Mouse (Mus musculus) midbrain, embryonic 11.5 days (tissue): ENCODE data around the gene Trip12. TPM values are rescaled to one million over a fixed set of nuclear protein-coding genes. Genes with fewer than 3 reads are reported as not detected.
A peak's percentile ranks its signal among the peaks of the same experiment; 100 is the strongest.

Source experiments
- ATAC-seq: fragments of 200-750 bp; cut with Nextera tagmentation; 2 replicates; pipeline ENCODE4 v1.8.0; 2017; ENCODE audit warnings: moderate TSS enrichment, moderate library complexity; ENCODE audit not compliant: low FRiP score
- DNase-seq: peaks from one replicate; pipeline ENCODE4 v3.0.0; 2015; ENCODE audit warnings: low spot score; ENCODE audit errors: missing footprints
- H3K27ac ChIP-seq: fragments of 300-500 bp; sonication (generic); 2 replicates; pipeline ENCODE4 v1.5.1; 2014; ENCODE audit warnings: low read depth, low read length
- H3K27me3 ChIP-seq: fragments of 300-500 bp; sonication (generic); 2 replicates; pipeline ENCODE4 v1.6.1; 2014; ENCODE audit warnings: mild to moderate bottlenecking, low read length, moderate library complexity, mixed read lengths; ENCODE audit not compliant: control insufficient read depth, insufficient read depth
- H3K36me3 ChIP-seq: fragments of 300-500 bp; sonication (generic); 2 replicates; pipeline ENCODE4 v1.6.1; 2014; ENCODE audit warnings: mild to moderate bottlenecking, low read length, moderate library complexity, mixed read lengths; ENCODE audit not compliant: control insufficient read depth, insufficient read depth
- H3K4me1 ChIP-seq: fragments of 300-500 bp; sonication (generic); 2 replicates; pipeline ENCODE4 v1.6.1; 2014; ENCODE audit warnings: low read length; ENCODE audit not compliant: control insufficient read depth, insufficient read depth
- H3K4me2 ChIP-seq: fragments of 300-500 bp; sonication (generic); 2 replicates; pipeline ENCODE4 v1.6.1; 2014; ENCODE audit warnings: mild to moderate bottlenecking, moderate library complexity
- H3K4me3 ChIP-seq: fragments of 300-500 bp; sonication (generic); 2 replicates; pipeline ENCODE4 v1.5.1; 2014; ENCODE audit warnings: low read depth, low read length
- H3K9ac ChIP-seq: fragments of 300-500 bp; sonication (generic); 2 replicates; pipeline ENCODE4 v1.6.1; 2014; ENCODE audit warnings: low read length
- H3K9me3 ChIP-seq: fragments of 300-500 bp; sonication (generic); 2 replicates; pipeline ENCODE4 v1.6.1; 2016; ENCODE audit warnings: low read length; ENCODE audit not compliant: control insufficient read depth
- WGBS: fragments of 180-500 bp; shearing (Covaris S2); extraction: QIAGEN DNeasy Blood & Tissue Kit; methylation state at CpG from one replicate; pipeline ENCODE4 v1.1.7; 2014; 5-methylcytosine and 5-hydroxymethylcytosine counted together
- polyA plus RNA-seq: library from polyadenylated mRNA; unstranded; fragments of >200 nt; fragmentation: Nextera tagmentation; extraction: Ambion mirVana; gene quantifications from 2 replicates; pipeline ENCODE4 v1.2.1, GENCODE M21; 2014

Trip12 gene
- polyA plus RNA-seq, 1 experiment from 2014 or later: 99.4 TPM

- DNase-seq (peak; percentile 99), ATAC-seq (peak; percentile 90)
- H3K27me3 ChIP-seq: no peaks in the 10 kb centered on the region
- no peaks in the 10 kb centered on the region for H3K9me3 ChIP-seq
- no peaks in the 10 kb centered on the region for H3K36me3 ChIP-seq
- H3K4me1 ChIP-seq: peaks cover 6% of the 10 kb centered on the region; the same call in 1 of the 2 replicates
- peak within 1 kb of the TSS; percentile 97 for H3K4me3 ChIP-seq
- peak within 1 kb of the TSS; percentile 73 for H3K4me2 ChIP-seq
- peak within 1 kb of the TSS; percentile 97 for H3K9ac ChIP-seq
- H3K27ac ChIP-seq: peak within 1 kb of the TSS; percentile 89
- under 1% methylated on average over 54 of the region's 54 CpGs for WGBS
These were observed 853 bp downstream of the Trip12 start, which contains the start of gene Fbxo36 for GRCm38 (mm10) chr1:84839309-84840017. TSS of gene Fbxo36 (plus strand) at chr1:84839841.

GRCm38 (mm10) chr1:84838621-84839151 lies 1.6 kb downstream of the Trip12 start:
- Histone ChIP-seq H3K9me3 (no peaks in the 10 kb centered on the region), H3K4me1 (peaks cover 6% of the 10 kb centered on the region; the same call in 1 of the 2 replicates), H3K36me3 (no peaks in the 10 kb centered on the region), H3K9ac (peak overlapping the region; percentile 97), H3K27me3 (no peaks in the 10 kb centered on the region), H3K27ac (peak overlapping the region; percentile 89), H3K4me2 (peak overlapping the region; percentile 73), H3K4me3 (peak overlapping the region; percentile 97)
- peak; percentile 71 for ATAC-seq
- peak; percentile 95 for DNase-seq
- 1% methylated on average over 41 of the region's 44 CpGs for WGBS

GRCm38 (mm10) chr1:84838156-84838555 lies 2.2 kb downstream of the Trip12 start:
- H3K4me2 ChIP-seq: peak overlapping the region; percentile 73
- peak; percentile 92 for DNase-seq

GRCm38 (mm10) chr1:84837523-84838145 lies 2.7 kb downstream of the Trip12 start:
- ATAC-seq: no peak
- peaks cover 6% of the 10 kb centered on the region; the same call in 1 of the 2 replicates for H3K4me1 ChIP-seq
- no peak for DNase-seq
- peak overlapping the region; percentile 73 for H3K4me2 ChIP-seq
- no peak overlapping the region for H3K27ac ChIP-seq
- H3K36me3 ChIP-seq: no peaks in the 10 kb centered on the region
- 9% methylated on average over 20 of the region's 20 CpGs for WGBS
- H3K27me3 ChIP-seq: no peaks in the 10 kb centered on the region
- H3K9ac ChIP-seq: peak overlapping the region; percentile 97
- peak overlapping the region; percentile 97 for H3K4me3 ChIP-seq
- no peaks in the 10 kb centered on the region for H3K9me3 ChIP-seq

More at GRCm38 (mm10) chr1:84838156-84838555, 2.2 kb downstream of the Trip12 start:
- Histone ChIP-seq H3K36me3 (no peaks in the 10 kb centered on the region), H3K4me1 (peaks cover 6% of the 10 kb centered on the region; the same call in 1 of the 2 replicates), H3K4me3 (peak overlapping the region; percentile 97), H3K27ac (peak overlapping the region; percentile 89; the same call in 1 of the 2 replicates), H3K27me3 (no peaks in the 10 kb centered on the region), H3K9me3 (no peaks in the 10 kb centered on the region), H3K9ac (peak overlapping the region; percentile 97)
- ATAC-seq: 0 out of 2 replicates have a peak, but pooled peaks have one; percentile 0
- WGBS: 0% methylated on average over 22 of the region's 22 CpGs

- Histone ChIP-seq H3K4me2 (no peak overlapping the region), H3K9ac (no peak overlapping the region), H3K4me1 (no peaks in the 10 kb centered on the region), H3K36me3 (peaks cover 3% of the 10 kb centered on the region; the same call in 1 of the 2 replicates), H3K4me3 (no peak overlapping the region), H3K27me3 (no peaks in the 10 kb centered on the region), H3K9me3 (no peaks in the 10 kb centered on the region), H3K27ac (no peak overlapping the region)
- DNase-seq (no peak), ATAC-seq (no peak)
- 88% methylated on average over 2 of the region's 2 CpGs for WGBS
These were observed 15.2 kb downstream of the Trip12 start for GRCm38 (mm10) chr1:84825091-84825490.

GRCm38 (mm10) chr1:84817596-84817995 lies 22.7 kb downstream of the Trip12 start:
- Histone ChIP-seq H3K4me3 (no peak overlapping the region), H3K27me3 (no peaks in the 10 kb centered on the region), H3K27ac (no peak overlapping the region), H3K9me3 (no peaks in the 10 kb centered on the region), H3K4me2 (no peak overlapping the region), H3K36me3 (no peaks in the 10 kb centered on the region), H3K4me1 (no peaks in the 10 kb centered on the region), H3K9ac (no peak overlapping the region)
- WGBS: 96% methylated on average over 1 of the region's 1 CpGs
- no peak for DNase-seq
- ATAC-seq: no peak

GRCm38 (mm10) chr1:84803788-84804187 lies 36.5 kb downstream of the Trip12 start:
- no peak overlapping the region for H3K27ac ChIP-seq
- H3K27me3 ChIP-seq: no peaks in the 10 kb centered on the region
- no peaks in the 10 kb centered on the region for H3K9me3 ChIP-seq
- WGBS: 89% methylated on average over 1 of the region's 1 CpGs
- no peaks in the 10 kb centered on the region for H3K36me3 ChIP-seq
- no peaks in the 10 kb centered on the region for H3K4me1 ChIP-seq
- H3K9ac ChIP-seq: no peak overlapping the region
- no peak overlapping the region for H3K4me2 ChIP-seq
- DNase-seq (no peak), ATAC-seq (no peak)
- H3K4me3 ChIP-seq: no peak overlapping the region

GRCm38 (mm10) chr1:84799166-84799565 lies 41.1 kb downstream of the Trip12 start:
- Histone ChIP-seq H3K27me3 (no peaks in the 10 kb centered on the region), H3K4me1 (no peaks in the 10 kb centered on the region), H3K36me3 (no peaks in the 10 kb centered on the region), H3K27ac (no peak overlapping the region), H3K9me3 (no peaks in the 10 kb centered on the region), H3K4me2 (no peak overlapping the region), H3K9ac (no peak overlapping the region), H3K4me3 (no peak overlapping the region)
- no peak for ATAC-seq
- no peak for DNase-seq

GRCm38 (mm10) chr1:84795335-84795734 lies 45.0 kb downstream of the Trip12 start:
- Histone ChIP-seq H3K27ac (no peak overlapping the region), H3K27me3 (no peaks in the 10 kb centered on the region), H3K9ac (no peak overlapping the region), H3K4me1 (no peaks in the 10 kb centered on the region), H3K9me3 (no peaks in the 10 kb centered on the region), H3K4me3 (no peak overlapping the region), H3K36me3 (peaks cover 7% of the 10 kb centered on the region; the same call in 1 of the 2 replicates), H3K4me2 (no peak overlapping the region)
- DNase-seq (no peak), ATAC-seq (no peak)
- 96% methylated on average over 7 of the region's 7 CpGs for WGBS
